Mouse (Mus musculus): ENCODE measurements around the gene Olfr54. TPM values are rescaled to one million over a fixed set of nuclear protein-coding genes. Genes with fewer than 3 reads are reported as not detected.
"Not testable (repeated sequence)": the region's sequence is repeated elsewhere in the genome, so short reads cannot be mapped to it uniquely, and the experiment has no call there.

Olfr54 gene
- polyA plus RNA-seq, 1 experiment from 2014 or later, result not detected

DNA sequence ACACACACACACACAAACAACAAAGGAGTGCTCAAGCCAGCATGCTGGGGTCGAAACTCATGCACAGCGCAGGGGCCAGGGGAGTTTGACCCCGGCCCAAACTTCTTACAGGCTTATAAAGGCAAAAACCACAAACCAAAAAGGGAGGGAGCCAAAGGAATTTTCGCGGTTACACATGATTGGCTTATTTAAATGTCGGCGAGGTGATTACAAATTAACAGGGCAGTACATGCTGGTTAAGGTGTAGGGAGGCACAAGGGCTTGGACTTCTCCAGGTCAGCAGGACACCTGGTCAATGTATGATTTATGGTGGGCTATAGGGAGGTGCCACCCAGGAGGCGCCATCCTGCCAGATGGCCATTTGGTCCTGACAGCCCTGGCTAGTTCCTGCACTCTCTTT is 15.3 kb downstream of the Olfr54 start:
- H3K9ac ChIP-seq (ENCODE audit: low read depth, low read length); DNase-seq (ENCODE audit: low spot score); H3K4me1 ChIP-seq (replicated peaks; ENCODE audit: control insufficient read depth, insufficient read depth, low read length); H3K27ac ChIP-seq (ENCODE audit: low read depth, low read length); H3K36me3 ChIP-seq (ENCODE audit: control insufficient read depth, insufficient read depth, low read length); H3K4me2 ChIP-seq (replicated peaks; ENCODE audit: low read depth, low read length); H3K9me3 ChIP-seq (ENCODE audit: control insufficient read depth, low read length); H3K4me3 ChIP-seq (ENCODE audit: low read depth, low read length); ATAC-seq (ENCODE audit: low FRiP score); H3K27me3 ChIP-seq (ENCODE audit: control insufficient read depth, insufficient read depth, low read length): not testable (repeated sequence)
- WGBS, result 80% methylated on average over 8 of the region's 8 CpGs

DNA sequence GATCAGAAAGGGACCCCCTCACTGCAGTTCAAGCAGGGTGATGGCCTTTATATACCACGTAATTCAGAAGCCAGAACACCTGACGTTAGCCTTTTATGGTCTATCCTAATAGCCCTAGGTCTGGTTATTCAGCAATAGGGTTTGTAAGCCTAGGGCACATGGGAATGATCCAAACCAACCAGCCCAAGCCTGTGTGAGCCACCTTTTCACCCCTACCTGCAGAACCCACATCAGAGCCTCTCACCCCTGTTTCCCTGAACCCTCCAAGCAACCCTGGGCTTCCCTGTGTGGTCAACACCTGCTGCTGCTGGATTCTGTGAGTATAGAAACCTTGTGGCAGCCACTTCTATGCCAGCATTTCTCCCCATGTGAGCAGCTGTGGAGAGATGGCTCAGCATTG is 16.2 kb downstream of the Olfr54 start:
- Histone ChIP-seq H3K36me3 (ENCODE audit: control insufficient read depth, insufficient read depth, low read length) (no peaks in the 10 kb centered on the region), H3K4me2 (replicated peaks; ENCODE audit: low read depth, low read length) (no peak overlapping the region), H3K9ac (ENCODE audit: low read depth, low read length) (no peak overlapping the region), H3K4me3 (ENCODE audit: low read depth, low read length) (no peak overlapping the region), H3K27me3 (ENCODE audit: control insufficient read depth, insufficient read depth, low read length) (no peaks in the 10 kb centered on the region), H3K27ac (ENCODE audit: low read depth, low read length) (no peak overlapping the region), H3K9me3 (ENCODE audit: control insufficient read depth, low read length) (no peaks in the 10 kb centered on the region), H3K4me1 (replicated peaks; ENCODE audit: control insufficient read depth, insufficient read depth, low read length) (no peaks in the 10 kb centered on the region)
- 79% methylated on average over 2 of the region's 2 CpGs for WGBS
- no peak for DNase-seq (ENCODE audit: low spot score)
- no peak for ATAC-seq (ENCODE audit: low FRiP score)

DNA sequence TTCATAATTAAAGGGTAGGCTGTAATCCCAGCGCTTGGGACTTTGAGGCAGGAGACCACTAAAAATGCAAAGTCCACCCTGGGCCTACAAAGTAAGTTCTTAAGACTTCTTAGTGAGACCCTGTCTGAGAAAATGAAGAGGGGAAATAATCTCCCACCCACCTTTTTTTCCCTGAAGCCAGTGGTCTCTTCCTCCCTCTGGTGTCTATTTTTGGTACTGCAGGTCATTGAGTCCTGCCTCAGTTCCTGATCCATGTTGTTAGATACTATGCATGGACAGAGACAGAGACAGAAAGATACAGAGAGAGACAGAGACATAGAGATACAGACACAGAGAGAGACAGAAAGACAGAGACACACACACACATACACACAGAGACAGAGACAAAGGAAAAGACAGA is 18.8 kb downstream of the Olfr54 start:
- H3K36me3 ChIP-seq (ENCODE audit: control insufficient read depth, insufficient read depth, low read length), result no peaks in the 10 kb centered on the region
- H3K27ac ChIP-seq (ENCODE audit: low read depth, low read length), result no peak overlapping the region
- no peaks in the 10 kb centered on the region for H3K4me1 ChIP-seq (replicated peaks; ENCODE audit: control insufficient read depth, insufficient read depth, low read length)
- DNase-seq (ENCODE audit: low spot score), result peak; percentile 80
- no peak for ATAC-seq (ENCODE audit: low FRiP score)
- no peak overlapping the region for H3K9ac ChIP-seq (ENCODE audit: low read depth, low read length)
- H3K4me3 ChIP-seq (ENCODE audit: low read depth, low read length), result no peak overlapping the region
- 16% methylated on average over 1 of the region's 1 CpGs for WGBS
- H3K9me3 ChIP-seq (ENCODE audit: control insufficient read depth, low read length), result no peaks in the 10 kb centered on the region
- no peaks in the 10 kb centered on the region for H3K27me3 ChIP-seq (ENCODE audit: control insufficient read depth, insufficient read depth, low read length)
- no peak overlapping the region for H3K4me2 ChIP-seq (replicated peaks; ENCODE audit: low read depth, low read length)

DNA sequence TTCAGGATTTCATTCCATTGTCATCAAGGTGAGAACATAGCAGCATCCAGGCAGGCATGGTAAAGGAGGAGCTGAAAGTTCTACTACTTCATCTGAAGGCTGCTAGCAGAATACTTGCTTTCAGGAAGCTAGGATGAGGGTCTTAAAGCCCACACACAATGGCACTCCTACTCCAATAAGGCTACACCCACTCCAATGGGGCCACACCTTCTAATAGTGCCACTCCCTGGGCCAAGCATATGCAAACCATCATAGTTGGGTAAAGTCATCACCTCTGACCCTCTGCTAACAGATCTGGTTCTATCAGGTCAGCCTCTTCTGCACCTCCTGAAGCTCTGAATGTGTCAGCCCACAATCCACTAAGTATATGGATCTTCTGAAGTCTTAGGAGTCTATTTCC is 20.1 kb downstream of the Olfr54 start:
- H3K9ac ChIP-seq (ENCODE audit: low read depth, low read length); DNase-seq (ENCODE audit: low spot score); H3K27ac ChIP-seq (ENCODE audit: low read depth, low read length); ATAC-seq (ENCODE audit: low FRiP score); H3K36me3 ChIP-seq (ENCODE audit: control insufficient read depth, insufficient read depth, low read length); H3K9me3 ChIP-seq (ENCODE audit: control insufficient read depth, low read length); H3K27me3 ChIP-seq (ENCODE audit: control insufficient read depth, insufficient read depth, low read length); H3K4me2 ChIP-seq (replicated peaks; ENCODE audit: low read depth, low read length); H3K4me1 ChIP-seq (replicated peaks; ENCODE audit: control insufficient read depth, insufficient read depth, low read length); H3K4me3 ChIP-seq (ENCODE audit: low read depth, low read length): not testable (repeated sequence)

DNA sequence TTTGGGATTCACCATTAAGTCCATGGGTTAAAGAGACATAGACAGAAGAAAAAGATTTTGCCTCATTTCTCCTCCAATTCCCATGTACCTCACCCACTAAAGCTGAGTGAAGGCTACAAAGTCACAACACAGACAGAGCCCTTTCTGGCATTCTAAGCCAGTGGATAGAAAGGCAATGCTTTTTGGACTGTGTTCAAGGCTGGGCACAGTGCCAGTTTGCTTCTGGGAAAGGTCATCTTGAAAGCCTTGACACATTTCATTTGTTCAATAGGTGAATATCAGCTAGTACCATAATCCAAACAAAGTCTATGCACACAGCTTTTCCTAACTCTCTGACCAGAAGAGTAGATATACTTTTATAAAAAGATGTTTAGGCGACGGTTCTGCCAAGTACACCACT is 21.9 kb downstream of the Olfr54 start:
- Histone ChIP-seq H3K36me3 (ENCODE audit: control insufficient read depth, insufficient read depth, low read length) (no peaks in the 10 kb centered on the region), H3K27me3 (ENCODE audit: control insufficient read depth, insufficient read depth, low read length) (no peaks in the 10 kb centered on the region), H3K4me1 (replicated peaks; ENCODE audit: control insufficient read depth, insufficient read depth, low read length) (no peaks in the 10 kb centered on the region; the same call in 1 of the 2 replicates), H3K4me2 (replicated peaks; ENCODE audit: low read depth, low read length) (no peak overlapping the region), H3K4me3 (ENCODE audit: low read depth, low read length) (no peak overlapping the region), H3K9ac (ENCODE audit: low read depth, low read length) (no peak overlapping the region), H3K9me3 (ENCODE audit: control insufficient read depth, low read length) (no peaks in the 10 kb centered on the region), H3K27ac (ENCODE audit: low read depth, low read length) (no peak overlapping the region)
- DNase-seq (ENCODE audit: low spot score) (no peak), ATAC-seq (ENCODE audit: low FRiP score) (no peak)
- 89% methylated on average over 2 of the region's 2 CpGs for WGBS

DNA sequence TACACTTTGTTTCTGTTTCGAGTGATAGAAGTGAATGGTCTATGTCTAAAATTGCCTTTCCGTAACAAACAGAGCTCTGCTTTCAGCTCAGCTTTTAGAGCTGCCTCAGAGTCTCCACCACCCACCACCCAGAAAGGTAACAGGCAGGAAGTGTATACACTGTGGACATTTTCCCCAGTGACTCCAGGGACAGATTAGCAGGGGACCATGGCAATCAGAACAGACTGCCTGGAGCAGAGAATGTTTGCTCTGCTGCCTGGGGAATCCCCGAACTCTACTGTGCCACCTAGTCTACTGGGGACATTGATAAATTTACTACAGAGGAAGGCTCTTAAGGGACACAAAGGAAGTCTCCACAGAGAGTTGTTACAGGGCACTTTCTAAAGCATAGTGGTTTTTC is 30.7 kb downstream of the Olfr54 start:
- H3K4me2 ChIP-seq (replicated peaks; ENCODE audit: low read depth, low read length); H3K4me1 ChIP-seq (replicated peaks; ENCODE audit: control insufficient read depth, insufficient read depth, low read length); H3K36me3 ChIP-seq (ENCODE audit: control insufficient read depth, insufficient read depth, low read length); H3K4me3 ChIP-seq (ENCODE audit: low read depth, low read length); DNase-seq (ENCODE audit: low spot score); ATAC-seq (ENCODE audit: low FRiP score); H3K27me3 ChIP-seq (ENCODE audit: control insufficient read depth, insufficient read depth, low read length); H3K27ac ChIP-seq (ENCODE audit: low read depth, low read length); H3K9me3 ChIP-seq (ENCODE audit: control insufficient read depth, low read length); H3K9ac ChIP-seq (ENCODE audit: low read depth, low read length): not testable (repeated sequence)
- 65% methylated on average over 3 of the region's 3 CpGs for WGBS

DNA sequence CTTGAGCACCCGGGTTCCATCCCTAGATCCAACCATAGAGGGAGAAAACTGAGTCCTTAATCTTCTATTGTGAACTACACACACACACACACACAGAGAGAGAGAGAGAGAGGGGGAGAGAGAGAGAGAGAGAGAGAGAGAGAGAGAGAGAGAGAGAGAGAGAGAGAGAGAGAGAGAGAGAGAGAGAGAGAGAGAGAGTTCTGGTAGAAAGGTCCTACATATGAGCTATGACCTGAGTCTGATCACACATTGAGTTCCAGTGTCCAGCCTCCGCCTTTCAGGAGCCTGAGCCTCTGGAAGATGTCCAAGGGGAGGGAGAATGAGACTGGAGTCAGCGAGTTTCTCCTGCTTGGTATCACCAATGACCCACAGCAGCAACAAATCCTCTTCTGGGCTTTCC is 33.8 kb downstream of the Olfr54 start, which contains the start of gene Olfr1375:
TSS of gene Olfr1375 (plus strand) at position 301 of the 400 bp plus-strand sequence.
- not testable (repeated sequence) for H3K4me3 ChIP-seq (ENCODE audit: low read depth, low read length); H3K4me1 ChIP-seq (replicated peaks; ENCODE audit: control insufficient read depth, insufficient read depth, low read length); H3K9me3 ChIP-seq (ENCODE audit: control insufficient read depth, low read length); DNase-seq (ENCODE audit: low spot score); H3K27ac ChIP-seq (ENCODE audit: low read depth, low read length); H3K27me3 ChIP-seq (ENCODE audit: control insufficient read depth, insufficient read depth, low read length); H3K36me3 ChIP-seq (ENCODE audit: control insufficient read depth, insufficient read depth, low read length); H3K9ac ChIP-seq (ENCODE audit: low read depth, low read length); ATAC-seq (ENCODE audit: low FRiP score); H3K4me2 ChIP-seq (replicated peaks; ENCODE audit: low read depth, low read length)
- WGBS, result 80% methylated on average over 3 of the region's 3 CpGs

DNA sequence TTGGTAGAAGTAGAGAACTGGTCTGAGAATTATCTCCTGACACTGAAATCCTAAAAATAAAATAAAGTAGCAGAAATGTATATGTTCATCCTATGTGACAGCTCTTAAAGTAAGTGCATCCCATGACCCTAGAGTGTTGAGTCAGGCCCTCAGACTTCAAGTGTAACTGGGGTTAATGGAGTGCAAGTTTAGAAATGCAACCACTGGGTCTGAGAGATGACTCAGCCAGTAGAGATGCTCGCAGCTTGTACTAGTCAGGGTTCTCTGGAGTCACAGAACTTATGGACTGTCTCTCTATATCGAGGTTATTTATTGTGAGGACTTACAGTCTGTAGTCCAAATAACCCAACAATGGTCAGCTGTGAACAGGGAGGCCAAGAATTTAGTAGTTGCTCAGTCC is 37.6 kb downstream of the Olfr54 start:
- Histone ChIP-seq H3K27ac (ENCODE audit: low read depth, low read length) (no peak overlapping the region), H3K36me3 (ENCODE audit: control insufficient read depth, insufficient read depth, low read length) (no peaks in the 10 kb centered on the region), H3K4me3 (ENCODE audit: low read depth, low read length) (no peak overlapping the region), H3K4me2 (replicated peaks; ENCODE audit: low read depth, low read length) (no peak overlapping the region), H3K9ac (ENCODE audit: low read depth, low read length) (no peak overlapping the region), H3K4me1 (replicated peaks; ENCODE audit: control insufficient read depth, insufficient read depth, low read length) (no peaks in the 10 kb centered on the region), H3K9me3 (ENCODE audit: control insufficient read depth, low read length) (no peaks in the 10 kb centered on the region), H3K27me3 (ENCODE audit: control insufficient read depth, insufficient read depth, low read length) (no peaks in the 10 kb centered on the region)
- ATAC-seq (ENCODE audit: low FRiP score) (no peak), DNase-seq (ENCODE audit: low spot score) (no peak)
- WGBS, result 82% methylated on average over 2 of the region's 2 CpGs

DNA sequence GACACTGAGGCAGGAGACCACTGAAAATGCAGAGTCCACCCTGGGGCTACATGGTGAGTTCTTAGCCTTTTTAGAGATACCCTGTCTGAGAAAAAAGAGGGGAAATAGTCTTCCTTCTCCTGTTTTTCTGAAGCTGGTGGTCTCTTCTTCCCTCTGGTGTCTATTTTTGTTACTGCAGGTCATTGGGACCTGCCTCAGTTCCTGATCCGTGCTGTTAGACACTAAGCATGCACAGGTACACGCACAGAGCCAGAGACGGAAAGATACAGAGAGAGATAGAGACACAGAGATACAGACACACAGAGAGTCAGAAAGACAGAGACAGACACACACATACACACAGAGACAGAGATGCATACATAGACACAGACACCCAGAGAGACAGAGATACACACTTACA is 39.2 kb downstream of the Olfr54 start:
- Histone ChIP-seq H3K9ac (ENCODE audit: low read depth, low read length) (no peak overlapping the region), H3K36me3 (ENCODE audit: control insufficient read depth, insufficient read depth, low read length) (no peaks in the 10 kb centered on the region), H3K9me3 (ENCODE audit: control insufficient read depth, low read length) (no peaks in the 10 kb centered on the region), H3K4me2 (replicated peaks; ENCODE audit: low read depth, low read length) (no peak overlapping the region), H3K4me3 (ENCODE audit: low read depth, low read length) (no peak overlapping the region), H3K27ac (ENCODE audit: low read depth, low read length) (no peak overlapping the region), H3K4me1 (replicated peaks; ENCODE audit: control insufficient read depth, insufficient read depth, low read length) (no peaks in the 10 kb centered on the region), H3K27me3 (ENCODE audit: control insufficient read depth, insufficient read depth, low read length) (no peaks in the 10 kb centered on the region)
- ATAC-seq (ENCODE audit: low FRiP score) (no peak), DNase-seq (ENCODE audit: low spot score) (peak; percentile 34)
- WGBS, result 50% methylated on average over 3 of the region's 3 CpGs
